Mouse (Mus musculus) thymus, adult 2 months (tissue): ENCODE measurements around the gene Nox3. TPM values are rescaled to one million over a fixed set of nuclear protein-coding genes. Genes with fewer than 3 reads are reported as not detected.

Source experiments
- DNase-seq: peaks from one replicate; pipeline ENCODE4 v3.0.0; 2021
- H3K27ac ChIP-seq: fragments of 200-500 bp; 2 replicates; pipeline ENCODE4 v1.5.1; 2012; ENCODE audit warnings: low read length, control low read depth; ENCODE audit not compliant: control insufficient read depth, insufficient read depth
- H3K27me3 ChIP-seq: fragments of 200-500 bp; 2 replicates; pipeline ENCODE4 v1.6.1; 2012; ENCODE audit warnings: mild to moderate bottlenecking, low read length, moderate library complexity, mixed read lengths; ENCODE audit not compliant: control insufficient read depth, insufficient read depth
- H3K36me3 ChIP-seq: fragments of 200-500 bp; 2 replicates; pipeline ENCODE4 v1.6.1; 2012; ENCODE audit warnings: mild to moderate bottlenecking, low read length, moderate library complexity; ENCODE audit not compliant: control insufficient read depth, insufficient read depth
- H3K4me1 ChIP-seq: fragments of 200-500 bp; replicated peaks from 2 replicates; pipeline ENCODE4 v1.6.1; 2012; ENCODE audit warnings: low read length; ENCODE audit not compliant: control insufficient read depth, insufficient read depth
- H3K4me3 ChIP-seq: fragments of 200-500 bp; 2 replicates; pipeline ENCODE4 v1.5.1; 2012; ENCODE audit warnings: mild to moderate bottlenecking, low read length, control low read depth, moderate library complexity; ENCODE audit not compliant: control insufficient read depth, insufficient read depth
- CTCF ChIP-seq: fragments of 200-500 bp; IDR thresholded peaks from 2 replicates; pipeline ENCODE4 v1.5.1; 2012; ENCODE audit warnings: mild to moderate bottlenecking, control low read depth, low read length, moderate library complexity, borderline replicate concordance; ENCODE audit not compliant: control insufficient read depth, poor library complexity, insufficient read depth; ENCODE audit errors: extremely low read depth
- POLR2A ChIP-seq: fragments of 200-500 bp; IDR thresholded peaks from 2 replicates; pipeline ENCODE4 v1.6.1; 2012; ENCODE audit warnings: mild to moderate bottlenecking, low read length, control low read depth, moderate library complexity; ENCODE audit not compliant: control insufficient read depth, poor library complexity, insufficient read depth; ENCODE audit errors: extremely low read depth
- WGBS: fragments of 180-500 bp; shearing (Covaris S2); methylation state at CpG from one replicate; pipeline ENCODE4 v1.1.7; 2018; 5-methylcytosine and 5-hydroxymethylcytosine counted together
- polyA plus RNA-seq: library from polyadenylated mRNA; depleted of rRNA; stranded (reverse); fragments of >200 nt; gene quantifications from 2 replicates; pipeline ENCODE4 v1.2.3, GENCODE M21; 2012

Gene Nox3
- polyA plus RNA-seq, 1 experiment = not detected

- Histone ChIP-seq H3K27ac (no peak overlapping the region), H3K4me1 (no peaks in the 10 kb centered on the region), H3K36me3 (no peaks in the 10 kb centered on the region), H3K4me3 (no peak overlapping the region), H3K27me3 (no peaks in the 10 kb centered on the region)
- 55% methylated on average over 1 of the region's 1 CpGs for WGBS
- DNase-seq = no peak
- TF ChIP-seq CTCF (no peak), POLR2A (no peak)
These were observed 80.5 kb downstream of the Nox3 start for GRCm38 (mm10) chr17:3615553-3615952.

- Histone ChIP-seq H3K27me3 (no peaks in the 10 kb centered on the region), H3K4me1 (no peaks in the 10 kb centered on the region), H3K4me3 (no peak overlapping the region), H3K36me3 (no peaks in the 10 kb centered on the region), H3K27ac (no peak overlapping the region)
- DNase-seq = no peak
- 94% methylated on average over 5 of the region's 5 CpGs for WGBS
- TF ChIP-seq CTCF = no peak
- no peak for TF ChIP-seq POLR2A
These were observed 84.3 kb downstream of the Nox3 start for GRCm38 (mm10) chr17:3611781-3612075.

- no peaks in the 10 kb centered on the region for H3K36me3 ChIP-seq
- no peaks in the 10 kb centered on the region for H3K4me1 ChIP-seq
- 40% methylated on average over 21 of the region's 21 CpGs for WGBS
- no peak for TF ChIP-seq CTCF
- no peaks in the 10 kb centered on the region for H3K27me3 ChIP-seq
- no peak for DNase-seq
- no peak overlapping the region for H3K4me3 ChIP-seq
- H3K27ac ChIP-seq = no peak overlapping the region
These were observed 84.9 kb downstream of the Nox3 start for GRCm38 (mm10) chr17:3610928-3611780.

GRCm38 (mm10) chr17:3610307-3610754, 85.7 kb downstream of the Nox3 start:
- Histone ChIP-seq H3K27me3 (no peaks in the 10 kb centered on the region), H3K4me1 (no peaks in the 10 kb centered on the region), H3K4me3 (no peak overlapping the region), H3K27ac (no peak overlapping the region), H3K36me3 (no peaks in the 10 kb centered on the region)
- DNase-seq = no peak
- WGBS = 80% methylated on average over 7 of the region's 7 CpGs
- TF ChIP-seq CTCF (no peak), POLR2A (no peak)

- H3K4me3 ChIP-seq = no peak overlapping the region
- H3K36me3 ChIP-seq = no peaks in the 10 kb centered on the region
- WGBS = 94% methylated on average over 6 of the region's 6 CpGs
- H3K27ac ChIP-seq = no peak overlapping the region
- DNase-seq = no peak
- no peaks in the 10 kb centered on the region for H3K4me1 ChIP-seq
- no peaks in the 10 kb centered on the region for H3K27me3 ChIP-seq
- TF ChIP-seq CTCF (no peak), POLR2A (no peak)
These were observed 92.9 kb downstream of the Nox3 start for GRCm38 (mm10) chr17:3602954-3603672.

- no peak overlapping the region for H3K27ac ChIP-seq
- no peaks in the 10 kb centered on the region for H3K27me3 ChIP-seq
- no peaks in the 10 kb centered on the region for H3K36me3 ChIP-seq
- WGBS = 83% methylated on average over 1 of the region's 1 CpGs
- no peaks in the 10 kb centered on the region for H3K4me1 ChIP-seq
- TF ChIP-seq CTCF = no peak
- TF ChIP-seq POLR2A = no peak
- DNase-seq = no peak
- no peak overlapping the region for H3K4me3 ChIP-seq
These were observed 97.7 kb downstream of the Nox3 start for GRCm38 (mm10) chr17:3598393-3598792.

- DNase-seq = no peak
- TF ChIP-seq POLR2A (no peak), CTCF (no peak)
- no peaks in the 10 kb centered on the region for H3K27me3 ChIP-seq
- H3K4me3 ChIP-seq = no peak overlapping the region
- WGBS = 74% methylated on average over 1 of the region's 1 CpGs
- no peak overlapping the region for H3K27ac ChIP-seq
- H3K36me3 ChIP-seq = no peaks in the 10 kb centered on the region
- H3K4me1 ChIP-seq = no peaks in the 10 kb centered on the region
These were observed 98.2 kb downstream of the Nox3 start for GRCm38 (mm10) chr17:3597866-3598265.
